Mouse (Mus musculus) v-Abl transformed pro-B cells (cell line): ENCODE measurements around the gene Slc43a2.

Source experiments
- in situ Hi-C, 2 experiments: fragments of 400-800 bp; cut with MboI; formaldehyde crosslinking; loops; one replicate each; pipeline ENCODE4 v1.15.1; 2025; ENCODE audit not compliant: unreplicated experiment in 2 of 2

The Slc43a2 gene

DNA sequence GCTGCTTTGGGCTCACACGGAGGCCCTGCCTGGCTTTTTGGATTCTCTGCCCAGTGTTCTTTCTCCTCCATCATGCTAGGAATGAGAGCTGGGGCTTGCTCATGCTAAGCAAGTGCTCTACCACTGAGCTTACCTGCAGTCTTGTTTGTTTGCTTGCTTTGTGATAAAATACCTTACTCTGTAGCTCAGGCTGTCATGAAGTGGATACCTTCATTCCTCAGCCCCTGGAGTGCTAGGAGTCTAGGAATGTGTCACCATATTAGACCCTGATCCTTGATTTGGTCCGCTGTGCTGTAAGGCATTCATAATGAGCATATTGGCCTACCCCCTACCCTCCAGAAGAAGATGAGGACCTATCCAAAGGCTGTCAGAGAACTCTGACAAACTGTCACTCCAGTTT lies 8.7 kb upstream of the Slc43a2 start:
- in situ Hi-C loops = loop anchor here in 1 of 2 experiments (10.0 to 25.0 kb wide), 2 partner anchors 118 to 390 kb away; no protein-coding TSS in a partner anchor

DNA sequence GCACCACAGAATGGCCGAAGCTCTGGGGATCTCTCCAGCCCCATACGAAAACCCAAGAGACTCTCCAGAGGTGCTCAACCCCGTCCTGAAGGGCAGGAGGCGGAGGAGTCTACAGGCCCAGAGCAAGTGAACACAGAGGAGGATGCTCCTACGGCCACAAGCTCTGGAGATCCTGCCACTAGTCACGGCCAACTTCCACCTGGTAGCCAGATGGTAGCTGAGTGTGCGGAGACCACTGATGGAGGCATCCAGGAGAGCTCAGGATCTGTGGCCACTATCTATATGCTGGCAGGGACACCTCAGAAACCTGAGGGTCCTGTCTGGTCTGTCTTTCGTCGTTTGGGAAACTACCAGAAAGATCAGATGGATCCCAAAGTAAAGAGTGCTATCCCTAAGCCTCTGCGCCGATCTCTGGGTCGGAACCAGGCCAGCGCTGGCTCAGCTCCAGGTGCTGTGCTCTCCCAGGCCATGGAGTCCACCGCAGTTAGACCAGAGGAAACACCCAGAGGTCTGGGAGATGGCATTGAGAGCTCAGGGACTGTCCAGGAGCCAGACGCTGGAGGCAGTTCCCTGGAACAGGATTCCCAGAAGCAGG lies 5.9 kb upstream of the Slc43a2 start:
- in situ Hi-C loops = loop anchor here in 1 of 2 experiments (5.0 to 10.0 kb wide), 3 partner anchors 68 to 121 kb away; partner anchors contain the start of gene Inpp5k

DNA sequence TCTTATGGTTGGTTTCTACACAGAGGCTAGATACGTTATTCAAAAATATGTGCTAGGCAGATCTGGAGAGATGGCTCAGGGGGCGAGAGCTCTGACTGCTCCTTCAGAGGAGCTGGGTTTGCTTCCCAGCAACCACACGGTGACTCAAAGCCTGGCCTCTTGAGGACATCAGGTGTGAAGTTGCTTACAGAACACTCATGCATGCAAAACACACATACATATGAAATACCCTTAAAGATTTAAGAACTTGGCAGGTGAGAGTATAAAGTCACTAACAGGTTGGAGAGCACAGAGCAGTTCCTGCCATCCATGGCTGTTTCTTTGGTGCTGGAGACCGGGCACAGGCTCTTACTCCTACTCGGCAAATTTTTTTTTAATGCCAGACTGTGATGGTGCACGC lies 4.6 kb upstream of the Slc43a2 start:
- in situ Hi-C loops = loop anchor here in 1 of 2 experiments (5.0 to 10.0 kb wide), 3 partner anchors 70 to 122 kb away; partner anchors contain the start of gene Inpp5k

DNA sequence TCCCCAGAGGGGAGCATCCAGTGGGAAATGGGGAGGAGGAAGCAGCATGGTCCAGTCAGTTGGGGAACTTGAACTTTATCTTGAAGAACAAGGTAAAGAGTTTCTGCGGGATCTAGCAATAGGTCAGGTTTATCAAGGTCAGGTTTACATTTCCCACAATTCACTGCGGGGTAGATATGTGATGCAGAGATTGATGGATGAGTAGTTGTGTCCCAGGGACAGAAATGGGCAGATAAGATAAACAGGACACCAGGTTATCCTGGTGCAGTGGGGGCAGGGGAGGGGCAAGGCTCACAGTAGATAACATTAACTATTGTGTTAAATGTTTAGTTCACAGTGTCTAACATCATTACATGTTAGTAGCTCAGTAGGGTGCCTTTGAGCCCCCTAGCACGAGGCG lies 1.7 kb upstream of the Slc43a2 start:
- in situ Hi-C loops = loop anchor here (5.0 to 10.0 kb wide), 5 partner anchors 43 to 125 kb away; partner anchors contain the start of genes Inpp5k (in 1 of the 2) and Myo1c (in 1 of the 2)

DNA sequence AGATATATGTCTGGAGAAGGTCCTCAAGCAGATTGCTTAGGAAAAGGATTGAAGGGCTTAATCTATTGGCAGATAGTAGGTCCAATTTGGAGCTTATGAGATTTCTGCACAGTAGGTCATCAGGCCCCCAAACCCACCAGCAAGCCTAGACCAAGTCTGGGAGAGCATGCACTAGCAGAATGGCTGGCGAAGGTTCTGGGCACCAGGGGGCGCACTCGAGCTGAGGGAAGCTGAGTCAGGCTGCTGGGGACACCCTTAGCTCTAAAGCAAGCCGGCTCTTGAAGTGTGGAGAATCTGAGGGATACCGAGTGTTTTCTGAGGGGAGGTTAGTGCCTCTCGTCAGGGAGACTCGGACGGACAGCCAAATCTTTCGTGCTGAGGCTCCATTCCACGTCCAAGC lies 1.2 kb upstream of the Slc43a2 start:
- in situ Hi-C loops = loop anchor here (5.0 to 10.0 kb wide), 2 partner anchors 42 to 124 kb away; partner anchors contain the start of gene Myo1c (in 1 of the 2)

DNA sequence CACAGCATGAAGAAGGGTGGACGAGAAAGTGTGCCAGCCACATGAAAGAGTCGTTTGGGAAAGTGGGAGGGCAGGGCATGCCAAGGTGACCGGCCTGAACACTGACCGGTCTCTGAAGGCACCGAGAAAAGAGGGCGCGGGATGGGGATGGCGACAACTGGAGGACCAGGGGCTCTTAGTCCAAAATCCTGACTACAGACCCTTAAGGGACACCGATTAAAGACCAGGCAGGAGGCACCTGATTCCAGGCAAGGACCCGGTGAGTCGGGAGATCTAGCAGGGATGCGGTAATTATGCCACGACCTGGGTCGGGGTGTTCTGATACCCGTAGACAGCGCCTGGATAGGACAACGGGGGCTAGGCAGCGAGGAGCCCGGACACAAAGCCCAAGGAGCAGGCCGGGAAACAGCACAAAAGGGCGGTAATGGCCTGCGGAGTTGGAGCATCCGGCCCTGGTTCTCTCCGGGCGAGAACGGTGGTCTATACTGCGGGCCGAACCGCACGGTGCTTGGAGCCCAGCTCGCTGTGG lies 585 bp upstream of the Slc43a2 start:
- in situ Hi-C loops = loop anchor here (5.0 to 10.0 kb wide), 2 partner anchors 41 to 124 kb away; partner anchors contain the start of gene Myo1c (in 1 of the 2)

DNA sequence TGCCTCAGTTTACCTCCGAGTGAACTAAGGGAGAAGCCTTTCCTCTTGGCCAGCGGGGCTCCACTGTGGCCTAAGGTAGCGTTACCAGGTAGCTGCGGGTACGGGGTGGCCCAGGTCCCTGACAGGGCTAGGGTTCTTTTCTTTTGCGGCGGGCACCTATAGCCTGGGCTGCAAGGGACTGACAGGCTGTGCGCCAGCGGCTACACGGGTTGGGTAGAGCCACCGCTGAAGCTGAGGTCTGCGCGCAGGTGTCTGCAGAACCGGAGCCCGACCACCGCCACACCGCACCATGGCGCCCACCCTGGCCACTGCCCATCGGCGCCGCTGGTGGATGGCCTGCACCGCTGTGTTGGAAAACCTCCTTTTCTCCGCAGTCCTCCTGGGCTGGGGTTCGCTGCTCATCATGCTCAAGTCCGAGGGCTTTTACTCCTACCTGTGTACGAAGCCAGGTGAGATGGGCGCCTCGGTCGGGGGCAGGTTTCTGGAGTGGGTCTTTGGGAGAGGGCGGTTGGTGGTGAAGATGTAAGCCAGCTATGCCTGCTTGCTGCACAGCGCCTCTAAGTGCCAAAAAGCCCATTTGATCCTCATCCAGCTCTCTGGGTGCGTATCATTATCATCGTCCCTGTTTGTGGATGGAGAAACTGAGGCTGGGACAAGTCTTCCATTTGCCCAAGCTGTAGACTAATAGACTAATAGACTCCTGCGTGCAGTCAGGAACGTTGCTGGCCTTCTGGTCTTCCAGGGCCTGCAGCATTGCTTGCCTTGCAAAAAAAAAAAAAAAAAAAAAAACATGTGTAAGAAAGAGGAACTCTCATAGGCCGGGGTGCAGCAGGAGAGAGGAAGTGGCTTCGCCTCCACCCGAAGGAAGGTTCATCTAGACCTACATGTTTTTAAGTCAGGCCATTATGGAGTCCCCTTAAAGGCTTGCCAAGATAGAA lies 1.1 kb downstream of the Slc43a2 start:
- in situ Hi-C loops = loop anchor here (5.0 to 10.0 kb wide), 2 partner anchors 40 to 122 kb away; partner anchors contain the start of gene Myo1c (in 1 of the 2)

DNA sequence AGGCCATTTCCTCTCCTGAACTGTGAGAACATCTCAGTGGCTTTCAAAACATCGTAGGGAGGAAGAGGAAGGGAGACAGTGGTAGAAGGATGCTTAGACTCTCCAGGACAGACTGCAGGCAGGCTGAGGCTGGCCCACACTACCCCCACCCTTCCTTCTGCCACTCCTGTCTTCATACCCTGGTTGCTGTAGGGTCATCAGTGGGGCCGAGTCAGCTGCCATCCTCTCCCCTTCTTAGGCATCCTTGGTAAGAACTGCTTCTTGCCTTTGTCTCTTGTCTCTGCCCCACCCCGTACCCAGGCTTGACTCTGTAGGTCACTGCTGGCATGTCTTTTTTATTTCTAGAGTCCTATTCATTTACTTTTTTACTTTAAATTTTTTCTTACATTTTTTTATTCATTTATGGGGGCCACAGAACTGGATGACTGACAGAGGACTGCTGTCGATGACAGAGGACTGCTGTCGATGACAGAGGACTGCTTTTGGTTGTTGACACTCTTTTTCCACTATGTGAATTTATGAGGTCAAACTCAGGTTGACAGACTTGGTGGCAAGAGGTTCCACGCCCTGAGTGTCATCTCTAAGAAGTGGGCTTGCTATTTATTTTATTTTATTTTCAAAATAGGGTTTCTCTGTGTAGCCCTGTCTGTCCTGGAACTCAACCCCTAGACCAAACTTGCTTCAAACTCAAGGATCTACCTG lies 2.0 kb downstream of the Slc43a2 start:
- in situ Hi-C loops = loop anchor here (5.0 to 10.0 kb wide), 2 partner anchors 39 to 121 kb away; partner anchors contain the start of gene Myo1c (in 1 of the 2)

DNA sequence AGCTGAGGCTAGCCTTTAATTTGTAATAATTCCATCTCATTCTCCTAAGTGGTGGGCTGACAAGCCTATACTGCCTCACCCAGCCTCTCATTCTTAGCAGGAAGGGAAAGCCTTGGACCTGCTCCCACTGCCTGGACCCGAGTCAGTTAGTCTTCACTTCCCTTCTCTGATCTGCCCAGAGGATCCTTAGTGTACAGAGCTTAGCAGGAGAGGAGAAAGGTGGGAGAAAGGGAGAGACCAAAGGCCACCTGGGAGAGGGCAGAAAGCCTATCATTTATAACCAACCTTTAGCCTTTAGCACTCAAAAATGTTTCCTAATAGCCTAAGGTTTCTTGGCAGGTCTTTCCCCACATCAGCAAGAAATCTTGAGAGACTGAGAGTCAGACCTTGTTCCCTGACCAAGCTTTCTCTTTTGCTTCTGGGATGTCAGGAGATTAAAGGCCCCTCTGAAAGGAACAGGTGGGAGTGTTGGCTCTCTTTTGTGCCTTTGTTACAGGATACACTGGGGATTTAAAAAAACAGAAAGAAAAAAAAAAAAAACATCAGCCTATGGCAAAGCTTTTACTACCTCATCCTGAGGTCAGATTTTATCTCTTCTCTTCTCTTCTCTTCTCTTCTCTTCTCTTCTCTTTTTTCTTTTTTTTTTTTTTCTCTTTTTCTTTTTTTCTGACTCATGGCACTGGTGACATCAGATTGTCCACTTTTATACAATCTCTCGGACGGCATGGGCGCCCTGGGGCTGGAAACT lies 3.0 kb downstream of the Slc43a2 start:
- in situ Hi-C loops = loop anchor here (5.0 to 10.0 kb wide), 2 partner anchors 38 to 120 kb away; partner anchors contain the start of gene Myo1c (in 1 of the 2)

DNA sequence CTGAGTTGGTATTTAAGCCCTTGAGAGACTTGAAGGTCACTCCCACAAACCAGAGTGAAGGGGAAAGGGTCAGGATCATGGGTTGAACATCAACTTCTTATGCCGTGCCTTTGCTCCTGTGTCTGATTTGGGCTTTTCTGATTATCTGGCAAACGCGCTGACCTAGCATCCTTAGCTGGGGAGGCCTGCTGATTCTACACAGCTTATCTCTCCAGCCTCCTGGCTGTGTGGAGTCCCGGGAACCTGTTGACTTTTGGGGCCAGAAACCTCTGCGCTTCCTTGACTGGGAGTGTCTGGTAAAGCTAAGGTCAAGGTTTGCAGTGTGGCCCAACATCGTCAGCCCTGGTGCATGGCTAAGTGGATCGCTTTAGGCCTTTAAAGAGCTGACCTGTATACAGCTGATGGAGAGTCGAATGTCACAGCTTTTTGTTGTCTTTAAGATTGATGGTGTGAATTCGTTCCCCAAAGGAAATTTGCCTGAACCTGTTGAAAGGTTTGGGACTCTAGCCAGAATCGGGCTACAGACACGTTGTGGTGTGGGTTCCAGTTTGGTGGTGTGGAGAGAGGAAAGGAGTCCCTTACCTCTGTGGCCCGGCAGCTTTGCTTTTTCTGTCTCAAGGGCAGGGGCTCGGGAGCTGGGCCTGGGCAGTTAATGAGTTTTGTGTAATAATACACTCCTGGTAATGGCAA lies 3.8 kb downstream of the Slc43a2 start:
- in situ Hi-C loops = loop anchor here in 1 of 2 experiments (10.0 kb wide), 1 partner anchor 120 kb away; the partner anchor contains the start of gene Myo1c

DNA sequence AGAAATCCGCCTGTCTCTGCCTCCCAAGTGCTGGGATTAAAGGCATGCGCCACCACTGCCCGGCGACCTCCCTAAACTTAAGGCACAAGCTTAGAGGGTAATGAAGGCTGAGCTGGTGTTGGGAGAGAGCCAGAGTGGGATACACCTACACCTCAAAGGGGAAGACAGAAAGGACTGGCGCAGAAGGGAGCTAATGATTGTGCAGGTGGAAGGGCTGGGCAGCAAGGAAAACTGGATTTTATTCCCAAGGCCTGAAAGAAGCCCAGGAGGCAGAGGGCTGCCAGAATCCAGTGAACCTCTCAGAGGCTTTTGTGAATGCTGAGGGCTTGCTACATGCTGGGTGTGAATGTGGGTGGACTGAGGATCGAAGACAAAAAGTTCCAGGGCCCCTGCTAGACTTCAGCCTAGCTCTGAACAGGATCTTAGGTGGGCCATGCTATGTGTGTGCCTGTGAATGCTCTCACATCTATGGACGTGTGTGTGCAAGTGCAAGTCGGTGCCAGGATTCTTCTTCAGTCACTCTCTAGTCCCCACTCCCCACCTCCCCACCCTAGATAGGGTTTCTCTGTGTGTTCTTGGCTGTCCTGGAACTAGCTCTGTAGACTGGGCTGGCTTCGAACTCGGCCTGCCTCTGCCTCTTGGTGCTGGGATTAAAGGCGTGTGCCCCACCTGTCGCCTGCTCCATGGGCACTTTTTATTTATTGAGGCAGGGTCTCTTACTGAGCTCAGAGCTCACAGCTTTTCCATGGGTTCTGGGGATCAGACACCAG lies 4.9 kb downstream of the Slc43a2 start:
- in situ Hi-C loops = loop anchor here in 1 of 2 experiments (10.0 kb wide), 1 partner anchor 118 kb away; the partner anchor contains the start of gene Myo1c

DNA sequence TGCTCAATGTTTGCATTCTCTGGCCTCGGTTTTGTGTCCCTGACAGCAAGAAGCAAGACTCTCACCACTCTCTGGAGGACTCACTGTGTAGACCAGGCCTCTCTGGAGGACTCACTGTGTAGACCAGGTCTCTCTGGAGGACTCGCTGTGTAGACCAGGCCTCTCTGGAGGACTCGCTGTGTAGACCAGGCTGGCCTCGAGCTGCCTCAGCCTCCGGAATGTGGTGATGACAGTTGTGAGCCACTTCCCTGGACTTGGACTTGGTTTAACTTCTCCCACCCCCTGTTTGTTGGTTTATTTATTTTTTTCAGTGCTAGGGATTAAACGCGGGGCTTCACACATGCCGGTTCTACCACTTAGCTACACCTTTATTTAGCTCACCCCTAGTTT lies 5.5 kb downstream of the Slc43a2 start:
- in situ Hi-C loops = loop anchor here in 1 of 2 experiments (10.0 kb wide), 1 partner anchor 118 kb away; the partner anchor contains the start of gene Myo1c

DNA sequence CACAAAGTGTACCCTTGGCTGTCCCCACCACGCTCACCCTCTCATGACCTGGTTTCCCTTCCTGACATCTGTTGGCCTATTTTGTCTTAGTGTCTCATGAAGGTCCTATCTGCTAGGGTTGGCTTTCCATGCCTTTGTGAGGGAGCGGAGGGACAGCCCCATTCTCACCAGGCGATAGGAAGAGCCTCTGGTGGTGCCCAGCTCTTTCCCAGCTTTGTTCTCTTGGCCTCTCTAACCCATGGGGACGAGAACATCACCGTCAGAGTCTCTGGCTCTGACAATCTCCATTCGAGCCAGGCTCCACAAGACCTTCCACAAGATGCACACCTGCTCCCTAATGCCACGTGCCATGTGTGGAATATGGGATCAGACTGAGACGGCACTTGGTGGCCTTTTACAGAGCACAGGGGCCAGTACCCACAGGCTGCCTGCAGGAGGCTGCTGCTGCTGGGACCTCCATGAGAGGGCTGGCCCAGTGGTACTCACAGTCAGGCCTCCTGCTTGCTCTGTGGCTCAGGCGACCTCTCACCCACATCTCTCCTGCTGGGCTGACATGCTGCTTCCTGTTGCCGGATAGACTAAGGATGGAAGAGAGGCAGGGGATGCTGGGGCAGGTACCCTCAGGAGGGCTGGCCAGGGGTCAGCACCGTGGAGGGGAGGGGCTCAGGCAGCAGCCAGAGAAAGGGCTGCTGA lies 6.1 kb downstream of the Slc43a2 start:
- in situ Hi-C loops = loop anchor here in 1 of 2 experiments (10.0 kb wide), 1 partner anchor 117 kb away; the partner anchor contains the start of gene Myo1c

DNA sequence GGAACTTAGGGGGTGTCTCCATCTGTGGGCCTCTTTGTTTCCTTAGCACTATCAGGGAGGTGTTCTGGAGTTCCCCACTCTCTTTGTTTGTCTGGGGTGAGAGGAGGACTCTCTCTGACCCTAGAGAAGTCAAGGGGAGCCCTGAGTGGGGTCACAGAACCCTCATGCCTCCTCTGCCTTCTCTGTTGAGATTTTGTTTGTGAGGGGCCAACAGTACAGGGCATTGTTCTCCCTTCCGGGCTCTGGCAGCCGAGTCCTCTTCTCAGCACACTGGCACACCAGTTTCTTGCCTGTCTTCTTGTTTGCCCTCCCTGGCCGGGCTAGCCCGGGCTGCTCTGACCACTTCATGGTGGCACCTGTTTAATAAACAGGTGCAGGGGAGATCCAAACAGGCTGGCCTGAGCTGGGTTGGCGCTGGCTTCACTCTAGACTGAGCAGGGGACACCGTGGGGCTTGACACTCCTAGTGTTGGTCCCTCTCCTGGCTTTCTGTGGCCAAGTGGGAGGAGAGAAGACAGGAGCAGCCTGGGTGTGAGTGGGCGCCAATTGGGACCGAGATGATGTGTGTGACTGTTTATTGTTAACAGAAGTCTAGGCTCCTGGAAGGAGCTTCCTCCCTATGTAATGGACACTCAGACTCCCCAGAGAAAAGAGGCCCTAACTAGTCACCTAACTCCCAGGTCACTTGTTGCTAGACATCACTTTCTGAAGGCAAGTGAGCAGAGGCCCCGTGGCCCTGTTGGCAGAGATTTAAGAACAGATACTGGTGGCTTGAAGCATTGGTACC lies 6.9 kb downstream of the Slc43a2 start:
- in situ Hi-C loops = loop anchor here in 1 of 2 experiments (10.0 kb wide), 1 partner anchor 116 kb away; the partner anchor contains the start of gene Myo1c

DNA sequence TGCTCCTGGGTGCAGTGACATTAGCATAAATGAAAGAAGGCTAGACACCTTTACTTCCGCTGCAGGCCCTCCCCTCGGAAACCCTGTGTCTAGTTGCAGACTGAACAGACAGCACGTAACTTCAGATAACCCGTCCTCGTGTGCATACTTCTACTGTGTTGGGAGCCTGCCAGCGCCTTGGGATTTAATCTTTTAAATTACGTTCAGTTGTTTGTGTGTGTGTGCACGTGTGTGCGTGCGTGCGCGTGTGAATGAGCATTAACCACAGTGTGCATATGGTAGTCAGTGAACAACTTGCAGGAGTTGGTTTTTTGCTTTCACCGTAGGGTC lies 7.4 kb downstream of the Slc43a2 start:
- in situ Hi-C loops = loop anchor here in 1 of 2 experiments (10.0 kb wide), 1 partner anchor 116 kb away; the partner anchor contains the start of gene Myo1c

DNA sequence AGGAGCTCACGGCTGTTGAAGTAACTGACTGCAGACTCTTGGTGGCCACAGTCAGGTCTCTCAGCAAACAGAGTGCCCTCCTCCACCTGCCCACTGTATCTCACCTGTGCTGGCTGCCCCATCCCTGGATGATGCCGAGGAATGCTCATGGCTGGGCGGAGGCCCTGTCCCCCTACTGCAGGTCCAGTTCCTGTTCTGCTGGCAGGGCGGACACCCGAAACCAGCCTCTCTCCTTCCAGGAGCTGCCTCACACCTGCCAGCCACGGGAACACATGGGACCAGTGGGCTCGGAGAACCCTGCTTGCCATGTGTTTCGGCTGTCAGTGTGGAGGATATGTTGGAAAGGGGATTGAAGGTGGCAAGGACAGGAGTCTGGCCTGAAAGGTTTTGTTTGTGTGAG lies 8.7 kb downstream of the Slc43a2 start:
- in situ Hi-C loops = no loop called here
